Mouse (Mus musculus) T-helper 17 cell (primary cell): ENCODE measurements around the gene Max.

Experiments used
- in situ Hi-C, 2 experiments: fragments of 300-600 bp; cut with MboI, MseI; formaldehyde crosslinking; loops; 1 replicate in 1 of 2; 2 replicates in 1 of 2; pipeline ENCODE4 v1.15.1; 2025; ENCODE audit warnings: high pct_unique_total_duplicates in 2 of 2

Max gene

DNA sequence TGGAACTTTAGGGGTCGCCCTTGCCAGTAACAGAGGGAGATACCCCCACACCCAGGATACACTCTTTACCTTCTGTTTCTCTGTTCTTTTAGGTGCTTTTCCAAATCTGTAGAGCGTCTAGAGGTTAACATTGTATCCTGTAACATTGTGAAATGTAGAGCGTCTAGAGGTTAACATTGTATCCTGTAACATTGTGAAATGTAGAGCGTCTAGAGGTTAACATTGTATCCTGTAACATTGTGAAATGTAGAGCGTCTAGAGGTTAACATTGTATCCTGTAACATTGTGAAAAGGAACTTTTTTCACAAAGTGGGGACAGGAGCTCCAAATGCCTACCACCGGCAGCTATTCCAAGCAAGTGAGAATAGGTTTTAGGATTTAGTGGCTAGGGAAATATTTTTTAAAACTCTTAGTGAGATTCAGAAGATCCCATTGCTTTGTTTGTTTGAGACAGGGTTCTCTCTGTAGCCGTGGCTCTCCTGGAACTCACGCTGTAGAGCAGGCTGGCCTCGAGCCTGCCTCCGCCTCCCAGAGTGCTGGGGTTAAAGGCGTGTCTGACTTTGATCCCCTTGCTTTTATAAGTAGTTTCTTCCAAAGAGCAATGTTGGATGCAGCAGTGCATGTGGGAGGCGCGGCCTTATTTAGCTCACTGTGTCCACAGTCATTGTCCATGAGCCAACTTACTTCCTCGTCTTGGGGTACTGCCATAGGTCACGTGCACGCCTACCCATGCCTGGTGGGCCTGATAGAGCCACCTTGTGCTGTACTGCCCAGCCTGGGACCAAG, 68.9 kb downstream of the Max start:
- in situ Hi-C loops = no loop called here

DNA sequence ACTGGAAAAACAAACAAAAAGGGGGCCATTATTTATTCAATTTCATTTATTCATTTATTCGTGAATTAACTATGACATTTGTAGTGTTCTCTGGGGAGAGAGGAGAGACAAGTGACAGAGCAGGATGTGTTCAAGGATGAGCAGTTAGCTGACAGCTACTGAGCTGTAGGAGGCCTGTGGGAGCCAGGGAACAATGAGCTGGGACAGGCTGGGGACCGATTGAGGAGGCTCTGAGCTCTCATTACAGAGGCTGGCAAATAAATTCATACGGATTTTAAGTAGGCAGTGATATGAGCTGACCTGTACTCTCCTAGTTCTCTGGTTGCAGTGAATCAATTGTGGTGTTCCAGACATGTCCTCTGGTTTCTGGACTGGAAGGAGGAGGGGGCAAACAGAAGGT, 70.8 kb downstream of the Max start:
- in situ Hi-C loops = no loop called here

DNA sequence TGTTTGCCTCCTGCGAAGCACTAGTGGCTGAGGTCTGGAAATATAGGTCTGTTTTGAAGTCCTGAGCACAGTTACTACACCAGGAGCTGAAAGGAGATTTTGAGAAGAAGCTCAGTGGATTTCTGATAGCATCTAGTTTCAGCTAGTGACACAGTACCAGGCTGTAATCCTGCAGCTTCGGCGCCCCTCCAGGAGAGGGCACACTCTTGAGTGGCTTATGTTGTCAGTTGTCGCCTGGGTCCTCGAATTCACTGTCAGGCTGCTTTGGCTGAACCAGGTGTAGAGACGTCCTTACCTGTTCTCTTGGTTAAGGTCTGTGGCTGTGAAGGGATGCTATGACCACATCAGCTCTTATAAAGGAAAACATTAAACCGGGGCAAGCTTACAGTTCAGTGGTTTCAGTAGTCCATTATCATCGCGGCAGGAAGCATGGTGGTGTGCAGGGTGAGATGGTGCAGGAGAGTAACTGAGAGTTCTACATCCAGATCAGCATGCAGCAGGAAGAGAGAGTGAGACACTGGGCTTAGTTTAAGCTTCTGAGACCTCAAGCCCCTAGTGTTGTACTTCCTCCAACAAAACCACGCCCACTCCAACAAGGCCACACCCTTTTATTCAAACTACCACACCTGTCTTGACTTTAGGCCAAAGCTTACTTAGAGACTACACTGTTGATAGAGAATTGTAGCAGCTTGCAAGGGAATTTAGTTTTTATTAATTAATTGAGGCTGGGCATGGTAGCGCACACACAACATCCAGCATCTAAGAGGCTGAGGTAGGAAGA, 72.4 kb downstream of the Max start:
- in situ Hi-C loops = no loop called here

DNA sequence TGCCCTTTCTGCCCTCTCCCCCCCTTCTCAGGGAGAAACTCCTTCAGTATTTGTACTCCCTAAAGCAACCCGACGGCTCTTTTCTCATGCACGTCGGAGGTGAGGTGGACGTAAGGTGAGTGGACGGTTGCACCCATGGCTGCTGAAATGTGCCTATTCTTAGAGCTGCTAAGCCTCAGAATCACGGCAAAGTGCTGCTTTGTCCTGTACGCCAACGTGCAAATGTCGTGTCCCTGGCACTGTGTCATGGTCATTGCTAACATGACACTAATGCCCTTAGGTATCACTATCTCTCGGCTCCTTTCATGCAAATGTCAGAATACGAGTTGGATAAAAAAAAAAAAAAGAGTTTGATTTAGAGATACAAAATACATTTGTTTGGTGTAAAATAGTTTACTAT, 74.1 kb downstream of the Max start:
- in situ Hi-C loops = no loop called here
